Mouse (Mus musculus): ENCODE measurements around the gene Pacsin2. TPM values are rescaled to one million over a fixed set of nuclear protein-coding genes. Genes with fewer than 3 reads are reported as not detected.

Gene Pacsin2
- total RNA-seq, 2 experiments from 2014 or later = 69.9 to 76.3 TPM

GRCm38 (mm10) chr15:83332373-83332772 is 132.0 kb downstream of the Pacsin2 start:
- DNase-seq = peak; percentile 32

DNA sequence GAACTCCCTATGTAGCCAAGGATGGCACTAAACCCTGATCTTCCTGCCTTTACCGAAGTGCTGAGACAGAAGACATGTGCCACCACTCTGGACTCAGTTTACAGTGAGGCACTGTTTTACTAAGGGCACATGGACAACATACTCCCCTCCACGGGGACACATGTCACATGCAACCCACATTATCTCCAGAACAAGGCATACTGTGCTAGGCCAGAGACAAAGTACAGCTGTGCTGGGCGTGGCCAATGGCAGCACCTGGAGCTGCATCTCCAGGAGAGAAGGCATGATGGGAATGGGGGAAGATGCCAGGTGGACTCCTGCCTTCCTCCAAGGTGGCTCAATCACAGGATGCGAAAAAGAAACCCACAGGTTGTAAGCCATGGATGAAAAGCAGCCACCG is 135.5 kb downstream of the Pacsin2 start:
- DNase-seq = no peak

Other genes with a start within 250 kb of the Pacsin2 start
- gene A4galt, start 212.8 kb downstream of the Pacsin2 start, total RNA-seq (2021) = 10 to 100 TPM; 12.3 to 12.8 TPM
- 10 to 100 TPM; 24.0 to 24.7 TPM for gene Arfgap3, start 114.4 kb downstream of the Pacsin2 start, total RNA-seq (2021)
- gene Ttll1, start 46.3 kb upstream of the Pacsin2 start, total RNA-seq (2021) = 1 to 10 TPM; 7.0 to 9.5 TPM
- gene Bik, start 62.3 kb upstream of the Pacsin2 start, total RNA-seq (2021) = 10 to 100 TPM; 10.4 to 12.1 TPM
- 100 to 1,000 TPM; 298 to 316 TPM for gene Tspo, start 99.0 kb upstream of the Pacsin2 start, total RNA-seq (2021)
- 10 to 100 TPM; 43.1 to 49.3 TPM for gene Mcat, start 99.2 kb upstream of the Pacsin2 start, total RNA-seq (2021)
- 10 to 100 TPM; 19.0 to 21.1 TPM for gene Ttll12, start 130.6 kb upstream of the Pacsin2 start, total RNA-seq (2021)

Data from adrenal gland, postnatal 10 days (tissue).